In the genomic region with DNA sequence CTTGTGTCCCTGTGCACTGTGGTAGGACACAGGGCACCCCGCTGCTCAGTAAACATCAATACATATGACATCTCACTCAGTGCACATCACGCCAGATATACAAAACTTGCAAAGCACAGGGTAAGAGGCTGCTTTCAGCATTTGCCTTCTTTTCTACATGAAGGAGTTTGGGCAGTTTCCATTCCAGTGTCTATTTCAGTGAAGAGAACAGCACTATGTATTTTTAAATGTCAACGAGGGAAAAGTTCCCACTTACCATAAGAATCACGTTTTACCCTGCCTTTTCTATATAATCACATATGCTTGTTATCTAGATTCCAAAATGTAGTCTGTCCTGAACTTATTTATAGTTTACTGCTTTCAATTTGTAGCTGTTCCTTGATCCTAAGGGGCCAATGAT, we compare ENCODE assay signal across 19 mouse cellular contexts.
"Had no signal": no experiment of that assay in that cellular context is flagged by ENCODE, and none has a peak within 500 bp of the region (broad histone marks: within the 10 kb centered on the region; RNA-seq: fewer than 3 reads in every experiment).

No protein-coding gene starts in this region.

- H3K4me2 ChIP-seq: lung, embryonic 14.5 days; midbrain, embryonic 12.5 days; neural tube, embryonic 13.5 days; neural tube, embryonic 15.5 days had no signal

- H3K27ac ChIP-seq: midbrain, embryonic 10.5 days; midbrain, embryonic 12.5 days; neural tube, embryonic 13.5 days; neural tube, embryonic 15.5 days had no signal

- H3K9ac ChIP-seq: lung, embryonic 14.5 days; midbrain, embryonic 12.5 days; neural tube, embryonic 13.5 days; neural tube, embryonic 15.5 days had no signal

- H3K9me3 ChIP-seq: midbrain, embryonic 10.5 days; midbrain, embryonic 12.5 days; neural tube, embryonic 13.5 days; neural tube, embryonic 15.5 days had no signal

- H3K4me1 ChIP-seq: midbrain, embryonic 10.5 days; midbrain, embryonic 12.5 days; neural tube, embryonic 13.5 days; neural tube, embryonic 15.5 days had no signal

- H3K27me3 ChIP-seq: midbrain, embryonic 12.5 days; neural tube, embryonic 13.5 days; neural tube, embryonic 15.5 days had no signal

- ATAC-seq: midbrain, embryonic 16.5 days had no signal

- H3K36me3 ChIP-seq: midbrain, embryonic 10.5 days; midbrain, embryonic 12.5 days; neural tube, embryonic 13.5 days; neural tube, embryonic 15.5 days had no signal

- H3K4me3 ChIP-seq: midbrain, embryonic 10.5 days; midbrain, embryonic 12.5 days; myocyte; neural tube, embryonic 13.5 days; neural tube, embryonic 15.5 days had no signal

- DNase-seq: lung, adult 18-20 months; lung, postnatal 10 days; lung, postnatal 4 days; midbrain, embryonic 14.5 days; retina, postnatal 1 day; right cerebral cortex, adult 18-20 months; right cerebral cortex, postnatal 25 days; right cerebral cortex, postnatal 4 days; spleen, adult 18-20 months; thymus, adult 2 months; thymus, postnatal 25 days; thymus, postnatal 4 days had no signal
